7 mouse cellular contexts compared by ENCODE assay signal in the genomic region with DNA sequence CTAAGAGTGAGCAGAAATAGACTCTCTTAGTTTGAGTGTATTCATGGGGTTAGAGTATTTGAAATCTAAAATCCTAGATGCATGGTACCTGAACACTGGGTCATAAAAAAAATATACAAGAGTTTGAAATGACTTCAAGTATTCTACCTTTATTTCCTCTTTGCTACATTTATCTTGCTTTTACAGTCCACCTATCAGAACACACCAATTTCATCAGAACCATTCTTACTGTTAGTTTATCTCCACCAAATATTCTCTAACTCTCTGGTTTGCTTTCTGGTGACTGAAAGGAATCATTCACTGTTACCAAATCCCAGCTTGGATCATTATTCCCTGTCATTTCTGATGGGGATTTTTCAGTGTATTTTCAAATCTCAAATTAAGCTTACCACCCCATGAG. TPM values are rescaled to one million over a fixed set of nuclear protein-coding genes. Genes with fewer than 3 reads are reported as not detected.
A peak's percentile ranks its signal among the peaks of the same experiment; 100 is the strongest.
DNase-seq lines count a peak whose midpoint lies in the region; ATAC-seq and TF ChIP-seq lines count a peak whose summit lies in the region.

No protein-coding gene starts in this region.

- no peaks in the 10 kb centered on the region for H3K27me3 ChIP-seq in lung, postnatal 0 days (replicated peaks; ENCODE audit: insufficient read depth, low read length)
- H3K27me3 ChIP-seq in forebrain, embryonic 14.5 days (replicated peaks; ENCODE audit: control insufficient read depth, insufficient read depth, low read length) = no peaks in the 10 kb centered on the region
- no peaks in the 10 kb centered on the region for H3K27me3 ChIP-seq in liver, embryonic 11.5 days (replicated peaks; ENCODE audit: control insufficient read depth, insufficient read depth, low read length)
- no peaks in the 10 kb centered on the region for H3K27me3 ChIP-seq in stomach, postnatal 0 days (ENCODE audit: control insufficient read depth, insufficient read depth, low read length)

- H3K9me3 ChIP-seq in lung, postnatal 0 days (ENCODE audit: low read length) = no peaks in the 10 kb centered on the region
- no peaks in the 10 kb centered on the region for H3K9me3 ChIP-seq in forebrain, embryonic 14.5 days (replicated peaks; ENCODE audit: control insufficient read depth, low read length)
- H3K9me3 ChIP-seq in liver, embryonic 11.5 days (ENCODE audit: control insufficient read depth, low read length) = no peaks in the 10 kb centered on the region
- no peaks in the 10 kb centered on the region for H3K9me3 ChIP-seq in stomach, postnatal 0 days (ENCODE audit: control insufficient read depth, low read length)

- peak overlapping the region; percentile 88; the same call in 1 of the 2 replicates for H3K4me3 ChIP-seq in lung, postnatal 0 days (ENCODE audit: low read depth, low read length)
- H3K4me3 ChIP-seq in forebrain, embryonic 14.5 days (ENCODE audit: low read depth, low read length) = peak overlapping the region; percentile 85
- H3K4me3 ChIP-seq in liver, embryonic 11.5 days (ENCODE audit: low read depth, low read length) = peak overlapping the region; percentile 71
- H3K4me3 ChIP-seq in stomach, postnatal 0 days (ENCODE audit: low read depth, low read length) = no peak overlapping the region

- no peak overlapping the region for H3K9ac ChIP-seq in lung, postnatal 0 days (replicated peaks; ENCODE audit: low read depth)
- H3K9ac ChIP-seq in forebrain, embryonic 14.5 days (ENCODE audit: low read length) = peak overlapping the region; percentile 80; the same call in 1 of the 2 replicates
- H3K9ac ChIP-seq in liver, embryonic 11.5 days (ENCODE audit: low read depth, low read length) = no peak overlapping the region
- no peak overlapping the region; the same call in 1 of the 2 replicates for H3K9ac ChIP-seq in stomach, postnatal 0 days (ENCODE audit: low read length)

- no peak for TF ChIP-seq CTCF in lung, postnatal 0 days (IDR thresholded peaks at IDR 0.05)
- TF ChIP-seq CTCF in stomach, postnatal 0 days (IDR thresholded peaks at IDR 0.05; ENCODE audit: low read depth) = no peak

- 0 out of 2 replicates have a peak, but pooled peaks cover 2% of the 10 kb centered on the region for H3K36me3 ChIP-seq in lung, postnatal 0 days (ENCODE audit: insufficient read depth, low read length)
- H3K36me3 ChIP-seq in forebrain, embryonic 14.5 days (ENCODE audit: control insufficient read depth, insufficient read depth, low read length) = peaks cover 6% of the 10 kb centered on the region; the same call in 1 of the 2 replicates
- 0 out of 2 replicates have a peak, but pooled peaks cover 2% of the 10 kb centered on the region for H3K36me3 ChIP-seq in liver, embryonic 11.5 days (ENCODE audit: control insufficient read depth, insufficient read depth, low read length)
- no peaks in the 10 kb centered on the region for H3K36me3 ChIP-seq in stomach, postnatal 0 days (ENCODE audit: control insufficient read depth, insufficient read depth, low read length)

- DNase-seq in lung, postnatal 0 days (ENCODE audit: low spot score) = no peak
- DNase-seq in lung, adult 18-20 months = no peak
- no peak for DNase-seq in forebrain, embryonic 14.5 days (ENCODE audit: low spot score)
- DNase-seq in liver, embryonic 11.5 days (ENCODE audit: low spot score) = no peak
- no peak for DNase-seq in stomach, postnatal 0 days (ENCODE audit: low spot score)
- DNase-seq in yolk sac, embryonic 10.5 days (ENCODE audit: low spot score) = no peak
- no peak for DNase-seq in thymus, postnatal 36 days

- H3K4me2 ChIP-seq in lung, postnatal 0 days (replicated peaks; ENCODE audit: low read depth, low read length) = 0 out of 2 replicates have a peak overlapping the region, but pooled peaks have one; percentile 81
- H3K4me2 ChIP-seq in forebrain, embryonic 14.5 days (ENCODE audit: low read length) = peak overlapping the region; percentile 70
- peak overlapping the region; percentile 68 for H3K4me2 ChIP-seq in liver, embryonic 11.5 days
- H3K4me2 ChIP-seq in stomach, postnatal 0 days (replicated peaks; ENCODE audit: low read depth) = peak overlapping the region; percentile 66

- TF ChIP-seq EP300 in lung, postnatal 0 days (IDR thresholded peaks at IDR 0.05) = no peak
- no peak for TF ChIP-seq EP300 in stomach, postnatal 0 days (optimal IDR thresholded peaks at IDR 0.05)

- no peak for ATAC-seq in lung, postnatal 0 days
- ATAC-seq in forebrain, embryonic 14.5 days = no peak
- ATAC-seq in liver, embryonic 11.5 days (replicated peaks; ENCODE audit: low FRiP score) = no peak
- ATAC-seq in stomach, postnatal 0 days (ENCODE audit: low FRiP score, low TSS enrichment) = no peak

- no peak overlapping the region for H3K27ac ChIP-seq in lung, postnatal 0 days (ENCODE audit: low read length)
- H3K27ac ChIP-seq in forebrain, embryonic 14.5 days (ENCODE audit: low read depth, low read length) = no peak overlapping the region
- H3K27ac ChIP-seq in liver, embryonic 11.5 days (ENCODE audit: low read depth, low read length) = no peak overlapping the region
- H3K27ac ChIP-seq in stomach, postnatal 0 days (replicated peaks) = no peak overlapping the region

- H3K4me1 ChIP-seq in lung, postnatal 0 days (ENCODE audit: insufficient read depth, low read depth, low read length) = peaks cover 7% of the 10 kb centered on the region; the same call in 1 of the 2 replicates
- H3K4me1 ChIP-seq in forebrain, embryonic 14.5 days (ENCODE audit: control insufficient read depth, insufficient read depth, low read length) = peaks cover 9% of the 10 kb centered on the region
- H3K4me1 ChIP-seq in liver, embryonic 11.5 days (replicated peaks; ENCODE audit: control insufficient read depth, insufficient read depth, low read length) = peaks cover 7% of the 10 kb centered on the region
- peaks cover 4% of the 10 kb centered on the region; the same call in 1 of the 2 replicates for H3K4me1 ChIP-seq in stomach, postnatal 0 days (replicated peaks; ENCODE audit: control insufficient read depth, insufficient read depth)

RNA-seq across cellular contexts. Expression of a gene that starts 0.8 kb away (rescaled TPM):
- polyA plus RNA-seq in lung, postnatal 0 days (2015; fragmentation: Nextera tagmentation; extraction: Ambion mirVana) = 7.8 and 10.5 TPM in 2 replicates
- polyA plus RNA-seq in forebrain, embryonic 14.5 days (2014; fragmentation: Nextera tagmentation; extraction: Ambion mirVana) = 17.3 and 19.6 TPM in 2 replicates
- polyA plus RNA-seq in liver, embryonic 11.5 days (2014; fragmentation: Nextera tagmentation; extraction: Ambion mirVana) = 12.7 and 13.0 TPM in 2 replicates
- polyA plus RNA-seq in stomach, postnatal 0 days (2015; fragmentation: Nextera tagmentation; extraction: Ambion mirVana) = 7.0 TPM in 2 replicates

RNA-seq across cellular contexts. Expression of a gene that starts 1.3 kb away (rescaled TPM):
- polyA plus RNA-seq in lung, postnatal 0 days (2015; fragmentation: Nextera tagmentation; extraction: Ambion mirVana) = 10.9 TPM in 2 replicates
- polyA plus RNA-seq in forebrain, embryonic 14.5 days (2014; fragmentation: Nextera tagmentation; extraction: Ambion mirVana) = 12.2 and 18.1 TPM in 2 replicates
- polyA plus RNA-seq in liver, embryonic 11.5 days (2014; fragmentation: Nextera tagmentation; extraction: Ambion mirVana) = 7.7 and 9.3 TPM in 2 replicates
- 6.2 and 8.7 TPM in 2 replicates for polyA plus RNA-seq in stomach, postnatal 0 days (2015; fragmentation: Nextera tagmentation; extraction: Ambion mirVana)

RNA-seq across cellular contexts. Expression of a gene that starts 25.8 kb away (rescaled TPM):
- 0.84 and 1.2 TPM in 2 replicates for polyA plus RNA-seq in lung, postnatal 0 days (2015; fragmentation: Nextera tagmentation; extraction: Ambion mirVana)
- 1.1 and 2.3 TPM in 2 replicates for polyA plus RNA-seq in forebrain, embryonic 14.5 days (2014; fragmentation: Nextera tagmentation; extraction: Ambion mirVana)
- polyA plus RNA-seq in liver, embryonic 11.5 days (2014; fragmentation: Nextera tagmentation; extraction: Ambion mirVana) = 1.8 and 3.1 TPM in 2 replicates
- 0.61 and 0.91 TPM in 2 replicates for polyA plus RNA-seq in stomach, postnatal 0 days (2015; fragmentation: Nextera tagmentation; extraction: Ambion mirVana)

RNA-seq across cellular contexts. Expression of a gene that starts 53.5 kb away (rescaled TPM):
- 21.0 and 22.2 TPM in 2 replicates for polyA plus RNA-seq in lung, postnatal 0 days (2015; fragmentation: Nextera tagmentation; extraction: Ambion mirVana)
- polyA plus RNA-seq in forebrain, embryonic 14.5 days (2014; fragmentation: Nextera tagmentation; extraction: Ambion mirVana) = 26.9 and 29.6 TPM in 2 replicates
- polyA plus RNA-seq in liver, embryonic 11.5 days (2014; fragmentation: Nextera tagmentation; extraction: Ambion mirVana) = 26.2 and 28.4 TPM in 2 replicates
- polyA plus RNA-seq in stomach, postnatal 0 days (2015; fragmentation: Nextera tagmentation; extraction: Ambion mirVana) = 14.7 and 16.4 TPM in 2 replicates

RNA-seq across cellular contexts. Expression of a gene that starts 53.8 kb away (rescaled TPM):
- polyA plus RNA-seq in lung, postnatal 0 days (2015; fragmentation: Nextera tagmentation; extraction: Ambion mirVana) = not detected in 2 replicates
- not detected in 2 replicates for polyA plus RNA-seq in forebrain, embryonic 14.5 days (2014; fragmentation: Nextera tagmentation; extraction: Ambion mirVana)
- polyA plus RNA-seq in liver, embryonic 11.5 days (2014; fragmentation: Nextera tagmentation; extraction: Ambion mirVana) = not detected in 2 replicates
- not detected in 2 replicates for polyA plus RNA-seq in stomach, postnatal 0 days (2015; fragmentation: Nextera tagmentation; extraction: Ambion mirVana)
